Mouse (Mus musculus) skeletal muscle tissue, postnatal 0 days (tissue): Measurements from ENCODE around the gene Fcamr. TPM values are rescaled to one million over a fixed set of nuclear protein-coding genes. Genes with fewer than 3 reads are reported as not detected.

Source experiments
- polyA plus RNA-seq: library from polyadenylated mRNA; unstranded; fragments of >200 nt; fragmentation: Nextera tagmentation; extraction: Ambion mirVana; gene quantifications from 2 replicates; pipeline ENCODE4 v1.2.1, GENCODE M21; 2015

Fcamr gene
- polyA plus RNA-seq = not detected in 2 replicates

DNA sequence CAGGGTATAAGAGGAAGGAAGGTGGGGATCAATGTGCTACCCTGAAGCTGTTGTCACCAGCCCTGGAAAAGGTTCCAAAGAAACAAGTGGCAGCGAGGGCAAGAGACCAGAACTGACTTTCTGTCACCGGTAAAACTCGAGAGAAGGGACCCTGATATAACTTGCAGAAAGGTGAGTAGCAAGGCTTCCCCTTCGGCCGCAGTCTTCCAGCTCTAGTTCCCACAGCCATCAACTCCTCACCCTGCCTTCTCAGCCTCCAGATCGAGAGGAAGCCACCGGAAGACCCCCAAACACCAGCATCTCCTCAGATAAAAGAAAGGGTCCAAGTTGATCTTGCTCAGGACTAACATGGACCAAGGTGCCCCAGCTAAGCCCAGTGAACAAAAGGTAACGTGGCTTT lies at the start of gene Fcamr:
TSS of gene Fcamr (plus strand) at position 301 of the 400 bp plus-strand sequence.

DNA sequence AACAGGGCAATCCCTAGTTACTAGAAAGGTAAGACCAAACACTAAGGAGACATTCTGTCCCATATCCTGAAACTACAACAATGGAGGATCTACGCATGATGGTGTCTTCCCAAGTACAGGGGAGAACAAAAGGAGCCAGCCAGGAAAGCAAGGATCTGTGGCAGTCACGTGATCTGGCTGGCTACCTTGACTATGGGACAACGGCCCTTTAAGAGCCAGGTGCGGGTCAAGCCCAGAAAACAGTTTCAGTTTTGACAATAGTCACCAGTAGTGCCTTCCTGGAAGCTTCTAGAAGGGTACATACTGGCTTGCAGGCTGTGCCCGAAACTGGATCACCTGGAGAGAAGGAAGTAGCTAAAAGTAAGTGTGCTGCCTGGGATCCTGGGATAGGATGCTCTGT lies 25.7 kb downstream of the Fcamr start, which contains the start of gene Pigr:
TSS of gene Pigr (plus strand) at position 237 of the 400 bp plus-strand sequence.

Other genes starting within 250 kb of the Fcamr start
- gene Zp3r, start 171.3 kb upstream of the Fcamr start, polyA plus RNA-seq = not detected in 2 replicates
- not detected in 2 replicates for gene C4bp, start 139.3 kb upstream of the Fcamr start, polyA plus RNA-seq
- not detected in 2 replicates for gene Gm29427, start 85.1 kb upstream of the Fcamr start, polyA plus RNA-seq
- 6.5 and 7.0 TPM in 2 replicates for gene Yod1, start 83.6 kb upstream of the Fcamr start, polyA plus RNA-seq
- 2.9 and 3.2 TPM in 2 replicates for gene Pfkfb2, start 71.6 kb upstream of the Fcamr start, polyA plus RNA-seq
- 0.54 and 1.1 TPM in 2 replicates for gene AA986860, start 68.9 kb upstream of the Fcamr start, polyA plus RNA-seq
- not detected in 2 replicates for gene Pigr, start 25.8 kb downstream of the Fcamr start, polyA plus RNA-seq
- gene Fcmr, start 64.8 kb downstream of the Fcamr start, polyA plus RNA-seq = not detected in 2 replicates
- not detected in 2 replicates for gene Il24, start 86.6 kb downstream of the Fcamr start, polyA plus RNA-seq
- not detected in 2 replicates for gene Il20, start 110.5 kb downstream of the Fcamr start, polyA plus RNA-seq
- not detected in 2 replicates for gene Il19, start 139.2 kb downstream of the Fcamr start, polyA plus RNA-seq
- gene Il10, start 218.9 kb downstream of the Fcamr start, polyA plus RNA-seq = not detected in 2 replicates